Mouse (Mus musculus) mature B cell (primary cell): ENCODE results near the gene Cdc42ep1.

Experiments
- in situ Hi-C: fragments of 300-500 bp; cut with MboI; formaldehyde crosslinking; loops from 2 replicates; pipeline ENCODE4 v1.14.3; 2019

Cdc42ep1 gene

GRCm38 (mm10) chr15:78849485-78849884 lies 7.1 kb downstream of the Cdc42ep1 start:
- in situ Hi-C loops: no loop called here

- in situ Hi-C loops: no loop called here
These were observed 7.8 kb downstream of the Cdc42ep1 start for GRCm38 (mm10) chr15:78850059-78850824.

GRCm38 (mm10) chr15:78850944-78851343 lies 8.5 kb downstream of the Cdc42ep1 start:
- in situ Hi-C loops: no loop called here

GRCm38 (mm10) chr15:78851505-78852153 lies 9.2 kb downstream of the Cdc42ep1 start:
- in situ Hi-C loops: no loop called here

- in situ Hi-C loops: no loop called here
These were observed 13.0 kb downstream of the Cdc42ep1 start, which contains the start of gene Lgals2 for GRCm38 (mm10) chr15:78855303-78855965. Gene Lgals2 (minus strand): TSS chr15:78855529.

- in situ Hi-C loops: no loop called here
These were observed 14.6 kb downstream of the Cdc42ep1 start for GRCm38 (mm10) chr15:78857009-78857408.

- in situ Hi-C loops: no loop called here
These were observed 16.9 kb downstream of the Cdc42ep1 start for GRCm38 (mm10) chr15:78859311-78859710.

GRCm38 (mm10) chr15:78859714-78860113 lies 17.3 kb downstream of the Cdc42ep1 start:
- in situ Hi-C loops: no loop called here

- in situ Hi-C loops: no loop called here
These were observed 19.9 kb downstream of the Cdc42ep1 start for GRCm38 (mm10) chr15:78862280-78862679.

GRCm38 (mm10) chr15:78863154-78863553 lies 20.7 kb downstream of the Cdc42ep1 start:
- in situ Hi-C loops: no loop called here

GRCm38 (mm10) chr15:78863852-78864253 lies 21.4 kb downstream of the Cdc42ep1 start:
- in situ Hi-C loops: no loop called here

- in situ Hi-C loops: no loop called here
These were observed 26.0 kb downstream of the Cdc42ep1 start for GRCm38 (mm10) chr15:78868398-78868797.

- in situ Hi-C loops: no loop called here
These were observed 26.4 kb downstream of the Cdc42ep1 start for GRCm38 (mm10) chr15:78868826-78869233.

- in situ Hi-C loops: no loop called here
These were observed 27.4 kb downstream of the Cdc42ep1 start for GRCm38 (mm10) chr15:78869775-78870174.

- in situ Hi-C loops: no loop called here
These were observed 29.7 kb downstream of the Cdc42ep1 start for GRCm38 (mm10) chr15:78872021-78872608.

GRCm38 (mm10) chr15:78873803-78874435 lies 31.5 kb downstream of the Cdc42ep1 start:
- in situ Hi-C loops: no loop called here

- in situ Hi-C loops: no loop called here
These were observed 32.6 kb downstream of the Cdc42ep1 start for GRCm38 (mm10) chr15:78874989-78875388.

GRCm38 (mm10) chr15:78875537-78875936 lies 33.1 kb downstream of the Cdc42ep1 start:
- in situ Hi-C loops: no loop called here

GRCm38 (mm10) chr15:78876258-78876696 lies 33.9 kb downstream of the Cdc42ep1 start:
- in situ Hi-C loops: no loop called here

GRCm38 (mm10) chr15:78876991-78877809 lies 34.8 kb downstream of the Cdc42ep1 start, which contains the start of gene Gga1:
Gene Gga1 (plus strand): TSS chr15:78877190.
- in situ Hi-C loops: no loop called here
